Mouse (Mus musculus) embryo, embryonic 10.5 days (tissue): Measurements from ENCODE around the gene Ensa.
"Not testable (repeated sequence)": the region's sequence is repeated elsewhere in the genome, so short reads cannot be mapped to it uniquely, and the experiment has no call there.

ENCODE experiments used
- DNase-seq: peaks from one replicate; pipeline ENCODE4 v3.0.0-alpha.2; 2015; ENCODE audit warnings: low spot score

Ensa gene

GRCm38 (mm10) chr3:95643097-95643496, 18.3 kb downstream of the Ensa start:
- no peak for DNase-seq

GRCm38 (mm10) chr3:95645313-95646235, 20.8 kb downstream of the Ensa start:
- no peak for DNase-seq

- no peak for DNase-seq
Measured at GRCm38 (mm10) chr3:95648016-95648415, 23.2 kb downstream of the Ensa start.

- DNase-seq = no peak
Measured at GRCm38 (mm10) chr3:95650276-95651032, 25.7 kb downstream of the Ensa start.

- no peak for DNase-seq
Measured at GRCm38 (mm10) chr3:95651033-95651373, 26.2 kb downstream of the Ensa start.

- DNase-seq = no peak
Measured at GRCm38 (mm10) chr3:95651391-95652203, 26.8 kb downstream of the Ensa start.

- no peak for DNase-seq
Measured at GRCm38 (mm10) chr3:95652204-95652811, 27.5 kb downstream of the Ensa start.

- DNase-seq = no peak
Measured at GRCm38 (mm10) chr3:95652871-95653270, 28.1 kb downstream of the Ensa start.

- peak; percentile 66 for DNase-seq
Measured at GRCm38 (mm10) chr3:95653473-95654034, 28.8 kb downstream of the Ensa start.

GRCm38 (mm10) chr3:95654371-95654770, 29.6 kb downstream of the Ensa start:
- DNase-seq = not testable (repeated sequence)

GRCm38 (mm10) chr3:95655437-95655836, 30.6 kb downstream of the Ensa start:
- no peak for DNase-seq

GRCm38 (mm10) chr3:95657108-95657507, 32.3 kb downstream of the Ensa start:
- DNase-seq = no peak

- DNase-seq = no peak
Measured at GRCm38 (mm10) chr3:95657711-95658110, 32.9 kb downstream of the Ensa start.

- peak; percentile 96 for DNase-seq
Measured at GRCm38 (mm10) chr3:95658236-95658867, 33.6 kb downstream of the Ensa start, which contains the start of gene Mcl1. Gene Mcl1 (plus strand): TSS chr3:95658788.

- DNase-seq = peak; percentile 90
Measured at GRCm38 (mm10) chr3:95658868-95659712, 34.3 kb downstream of the Ensa start.

- no peak for DNase-seq
Measured at GRCm38 (mm10) chr3:95659948-95660347, 35.2 kb downstream of the Ensa start.

- DNase-seq = no peak
Measured at GRCm38 (mm10) chr3:95660788-95661478, 36.1 kb downstream of the Ensa start.

GRCm38 (mm10) chr3:95661945-95662715, 37.3 kb downstream of the Ensa start:
- no peak for DNase-seq
